Comparison of ENCODE assay signal across 25 mouse cellular contexts in the genomic region with DNA sequence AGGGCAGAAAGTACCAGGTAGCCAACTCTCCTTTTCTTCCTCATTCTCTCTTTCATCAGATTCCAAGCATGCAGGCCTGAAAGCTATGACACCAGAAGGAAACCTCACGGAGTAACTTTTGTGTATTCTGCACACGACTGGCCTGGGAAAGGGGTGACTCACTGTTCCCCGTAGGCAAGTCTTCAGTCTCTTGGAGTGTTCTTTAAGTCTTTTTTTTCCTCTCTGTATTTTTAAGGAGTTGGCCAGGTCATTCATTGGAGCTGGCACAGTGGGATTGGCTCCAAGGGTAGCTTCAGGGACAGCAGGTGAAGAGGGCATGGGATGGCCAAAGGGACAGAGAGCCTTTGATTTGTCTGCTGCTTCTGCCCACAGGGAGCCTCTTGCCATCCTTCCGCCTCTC.
"Had no signal": no experiment of that assay in that cellular context is flagged by ENCODE, and none has a peak within 500 bp of the region (broad histone marks: within the 10 kb centered on the region; RNA-seq: fewer than 3 reads in every experiment).

No protein-coding gene starts in this region.

- H3K27me3 ChIP-seq: intestine, embryonic 15.5 days; limb, embryonic 13.5 days; limb, embryonic 15.5 days; liver, embryonic 12.5 days had no signal

- H3K36me3 ChIP-seq: hindbrain, embryonic 13.5 days; intestine, embryonic 15.5 days; limb, embryonic 13.5 days; limb, embryonic 15.5 days; liver, embryonic 12.5 days had no signal

- H3K4me1 ChIP-seq: liver, embryonic 12.5 days had no signal

- H3K4me3 ChIP-seq: gastrocnemius, adult 2 months; heart, adult 2 months; hindbrain, embryonic 13.5 days; intestine, embryonic 15.5 days; layer of hippocampus, adult 2 months; left cerebral cortex, adult 2 months; limb, embryonic 13.5 days; limb, embryonic 15.5 days; liver, embryonic 12.5 days had no signal

- H3K9ac ChIP-seq: hindbrain, embryonic 13.5 days; intestine, embryonic 15.5 days; limb, embryonic 13.5 days; limb, embryonic 15.5 days; liver, embryonic 12.5 days; liver, embryonic 14.5 days had no signal

- H3K9me3 ChIP-seq: hindbrain, embryonic 13.5 days; intestine, embryonic 15.5 days; limb, embryonic 13.5 days; limb, embryonic 15.5 days; liver, embryonic 12.5 days had no signal

- H3K4me2 ChIP-seq: heart, embryonic 11.5 days; hindbrain, embryonic 13.5 days; intestine, embryonic 15.5 days; limb, embryonic 13.5 days; limb, embryonic 15.5 days; liver, embryonic 12.5 days had no signal

- ATAC-seq: hindbrain, embryonic 16.5 days; inflammation-experienced regulatory T-cells, adult 6 months; intestine, embryonic 15.5 days; intestine, postnatal 0 days; liver, embryonic 12.5 days had no signal

- DNase-seq: gastrocnemius, adult 2 months; gastrocnemius, postnatal 10 days; gastrocnemius, postnatal 25 days; heart, adult 2 months; heart, postnatal 10 days; heart, postnatal 4 days; kidney, adult 18-20 months; kidney, adult 8-10 months; kidney, postnatal 10 days; kidney, postnatal 25 days; kidney, postnatal 4 days; left cerebral cortex, postnatal 4 days; lung, adult 18-20 months had no signal

- H3K27ac ChIP-seq: gastrocnemius, adult 2 months; heart, adult 2 months; hindbrain, embryonic 13.5 days; layer of hippocampus, adult 2 months; left cerebral cortex, adult 2 months; limb, embryonic 13.5 days; limb, embryonic 15.5 days; liver, embryonic 12.5 days; liver, embryonic 14.5 days had no signal
